24 mouse cellular contexts compared by ENCODE assay signal in the genomic region with DNA sequence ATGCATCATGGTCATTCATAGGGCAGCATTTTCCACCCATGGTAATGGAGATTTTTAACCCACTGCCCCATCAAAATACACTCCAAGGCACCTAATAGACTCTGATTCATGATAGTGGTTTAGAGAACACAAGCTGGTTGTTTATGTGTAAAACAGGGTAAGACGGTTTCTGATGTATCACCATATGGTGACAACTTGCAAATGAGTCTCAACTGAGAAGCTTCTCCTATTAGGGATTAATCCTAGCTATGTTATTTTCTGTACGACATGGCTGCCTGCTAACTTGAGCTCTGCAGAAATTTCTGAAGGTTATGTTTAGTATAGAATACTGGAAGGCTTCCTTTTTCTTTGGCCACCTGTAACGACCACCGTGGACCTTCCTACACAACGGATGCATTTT. TPM values are rescaled to one million over a fixed set of nuclear protein-coding genes. Genes with fewer than 3 reads are reported as not detected.
DNase-seq lines count a peak whose midpoint lies in the region; ATAC-seq and TF ChIP-seq lines count a peak whose summit lies in the region.
"Had no signal": no experiment of that assay in that cellular context is flagged by ENCODE, and none has a peak within 500 bp of the region (broad histone marks: within the 10 kb centered on the region; RNA-seq: fewer than 3 reads in every experiment).

No protein-coding gene starts in this region.

- no peak overlapping the region for H3K4me3 ChIP-seq in heart, embryonic 10.5 days
- no peak overlapping the region for H3K4me3 ChIP-seq in heart, embryonic 15.5 days
- no peak overlapping the region for H3K4me3 ChIP-seq in lung, embryonic 14.5 days (ENCODE audit: low read depth, low read length)
- H3K4me3 ChIP-seq: hindbrain, embryonic 12.5 days had no signal

- intact Hi-C loops in heart, postnatal 10 days (cut with DNase I) = no loop called here

- no peak for TF ChIP-seq POLR2A in brain, embryonic 14.5 days (IDR thresholded peaks at IDR 0.05; ENCODE audit: borderline replicate concordance, extremely low read depth, insufficient read depth, insufficient read length, poor library complexity, severe bottlenecking)

- H3K4me2 ChIP-seq in heart, embryonic 15.5 days = no peak overlapping the region
- no peak overlapping the region for H3K4me2 ChIP-seq in lung, embryonic 14.5 days
- H3K4me2 ChIP-seq: hindbrain, embryonic 12.5 days; midbrain, embryonic 11.5 days had no signal

- 75% methylated on average over 5 of the region's 5 CpGs for WGBS in heart, embryonic 10.5 days
- WGBS in heart, embryonic 15.5 days = 63% methylated on average over 5 of the region's 5 CpGs
- WGBS in lung, embryonic 14.5 days = 66% methylated on average over 5 of the region's 5 CpGs

- no peak overlapping the region for H3K9ac ChIP-seq in heart, embryonic 15.5 days
- H3K9ac ChIP-seq in lung, embryonic 14.5 days = no peak overlapping the region
- H3K9ac ChIP-seq: hindbrain, embryonic 12.5 days; liver, embryonic 14.5 days had no signal

- no peaks in the 10 kb centered on the region for H3K4me1 ChIP-seq in heart, embryonic 10.5 days
- no peaks in the 10 kb centered on the region for H3K4me1 ChIP-seq in heart, embryonic 15.5 days (replicated peaks)
- H3K4me1 ChIP-seq in lung, embryonic 14.5 days (ENCODE audit: insufficient read depth) = no peaks in the 10 kb centered on the region
- H3K4me1 ChIP-seq: hindbrain, embryonic 12.5 days had no signal

- peak overlapping the region; percentile 16; the same call in 1 of the 2 replicates for H3K27ac ChIP-seq in heart, embryonic 10.5 days
- peak overlapping the region; percentile 59 for H3K27ac ChIP-seq in heart, embryonic 15.5 days
- H3K27ac ChIP-seq in lung, embryonic 14.5 days (ENCODE audit: low read depth) = peak overlapping the region; percentile 7; the same call in 1 of the 2 replicates
- H3K27ac ChIP-seq: hindbrain, embryonic 12.5 days; liver, embryonic 14.5 days had no signal

- no peaks in the 10 kb centered on the region for H3K36me3 ChIP-seq in heart, embryonic 10.5 days
- H3K36me3 ChIP-seq in heart, embryonic 15.5 days = no peaks in the 10 kb centered on the region
- H3K36me3 ChIP-seq in lung, embryonic 14.5 days (ENCODE audit: insufficient read depth) = no peaks in the 10 kb centered on the region
- H3K36me3 ChIP-seq: hindbrain, embryonic 12.5 days had no signal

- TF ChIP-seq CTCF in lung, embryonic 14.5 days (IDR thresholded peaks at IDR 0.05; ENCODE audit: low read depth) = no peak
- TF ChIP-seq CTCF in brain, embryonic 14.5 days (IDR thresholded peaks at IDR 0.05; ENCODE audit: borderline replicate concordance, extremely low read depth, insufficient read depth, insufficient read length) = no peak

- H3K27me3 ChIP-seq in heart, embryonic 10.5 days (ENCODE audit: insufficient read depth, poor library complexity, severe bottlenecking) = no peaks in the 10 kb centered on the region
- no peaks in the 10 kb centered on the region for H3K27me3 ChIP-seq in heart, embryonic 15.5 days
- H3K27me3 ChIP-seq in lung, embryonic 14.5 days (ENCODE audit: insufficient read depth, low read length) = no peaks in the 10 kb centered on the region
- H3K27me3 ChIP-seq: hindbrain, embryonic 12.5 days had no signal

- no peak for ATAC-seq in heart, embryonic 15.5 days (replicated peaks; ENCODE audit: insufficient number of reproducible peaks, insufficient read depth, low FRiP score, low read depth)
- no peak for ATAC-seq in lung, embryonic 14.5 days (ENCODE audit: insufficient read depth)
- ATAC-seq: forebrain, embryonic 14.5 days; intestine, postnatal 0 days; midbrain, embryonic 16.5 days had no signal

- no peak for DNase-seq in heart, embryonic 10.5 days (ENCODE audit: low spot score)
- no peak for DNase-seq in heart, adult 18-20 months
- DNase-seq in heart, postnatal 10 days = no peak
- no peak for DNase-seq in lung, embryonic 14.5 days
- DNase-seq in lung, postnatal 36 days = no peak
- peak; percentile 49 for DNase-seq in brain, embryonic 14.5 days (ENCODE audit: low read depth)
- DNase-seq in embryo, embryonic 10 days (ENCODE audit: low spot score) = no peak
- DNase-seq: B cell, adult 2 months; gastrocnemius, postnatal 25 days; kidney, adult 9 months; kidney, postnatal 10 days; layer of hippocampus, postnatal 36 days; liver; right cerebral cortex, postnatal 25 days; thymus, postnatal 14 days had no signal

- no peaks in the 10 kb centered on the region for H3K9me3 ChIP-seq in heart, embryonic 10.5 days
- no peaks in the 10 kb centered on the region for H3K9me3 ChIP-seq in heart, embryonic 15.5 days (replicated peaks)
- H3K9me3 ChIP-seq in lung, embryonic 14.5 days (ENCODE audit: low read depth, low read length) = no peaks in the 10 kb centered on the region
- H3K9me3 ChIP-seq: hindbrain, embryonic 12.5 days had no signal

RNA-seq across cellular contexts. Expression of a gene that starts 21.1 kb away (rescaled TPM):
- 30.0 and 37.1 TPM in 2 replicates for polyA plus RNA-seq in heart, embryonic 10.5 days (2016; fragmentation: Nextera tagmentation; extraction: Ambion mirVana)
- total RNA-seq in heart, adult 18-20 months (2021) = under 1 TPM; 0.17 to 0.41 TPM
- polyA plus RNA-seq in heart, embryonic 15.5 days (2015; fragmentation: Nextera tagmentation; extraction: Ambion mirVana) = 14.0 and 32.0 TPM in 2 replicates
- total RNA-seq in heart, postnatal 10 days (2021) = 1 to 10 TPM; 1.7 to 2.5 TPM
- polyA plus RNA-seq in lung, embryonic 14.5 days (2014; fragmentation: Nextera tagmentation; extraction: Ambion mirVana) = 14.8 and 14.9 TPM in 2 replicates
- 655 and 1,129 TPM in 2 replicates for polyA plus RNA-seq in brain, embryonic 14.5 days (2012; rRNA removed)
- total RNA-seq: megakaryocyte, adult 5-6 weeks; neutrophil, adult 5-6 weeks had no signal

Comparison
In these comparisons a context has a peak if more than half of its experiments do, and no peak if none do; other contexts are left out.
1. H3K27ac ChIP-seq: peak in every context shown above with its lines; median percentile 59 in heart, embryonic 15.5 days; 16 in heart, embryonic 10.5 days; 7 in lung, embryonic 14.5 days.
2. RNA of a gene that starts 21.1 kb away (polyA plus RNA-seq): 655 to 1,129 TPM in brain, embryonic 14.5 days; 30.0 to 37.1 TPM in heart, embryonic 10.5 days, 14.8 to 14.9 TPM in lung, embryonic 14.5 days and 14.0 to 32.0 TPM in heart, embryonic 15.5 days; every median in the first group is over 10 times any median in the second.